ENCODE assay signal across 29 mouse cellular contexts in genomic region chr6:119183781-119184180, GRCm38 (mm10). TPM values are rescaled to one million over a fixed set of nuclear protein-coding genes. Genes with fewer than 3 reads are reported as not detected.
DNase-seq lines count a peak whose midpoint lies in the region; ATAC-seq and TF ChIP-seq lines count a peak whose summit lies in the region.
"Had no signal": no experiment of that assay in that cellular context is flagged by ENCODE, and none has a peak within 500 bp of the region (broad histone marks: within the 10 kb centered on the region; RNA-seq: fewer than 3 reads in every experiment).

No protein-coding gene starts in this region.

- peaks cover 53% of the 10 kb centered on the region for H3K36me3 ChIP-seq in heart, embryonic 14.5 days (ENCODE audit: control insufficient read depth, insufficient read depth, low read length)
- H3K36me3 ChIP-seq in hindbrain, embryonic 13.5 days: peaks cover 30% of the 10 kb centered on the region
- no peaks in the 10 kb centered on the region; the same call in 1 of the 2 replicates for H3K36me3 ChIP-seq in hindbrain, postnatal 0 days (ENCODE audit: insufficient read depth, low read length)
- peaks cover 24% of the 10 kb centered on the region for H3K36me3 ChIP-seq in midbrain, embryonic 14.5 days (ENCODE audit: control insufficient read depth, insufficient read depth, low read length)
- H3K36me3 ChIP-seq in midbrain, embryonic 10.5 days: peaks cover 36% of the 10 kb centered on the region

- no peak for TF ChIP-seq CTCF in hindbrain, postnatal 0 days (IDR thresholded peaks at IDR 0.05; ENCODE audit: low read depth)

- 38% methylated on average over 3 of the region's 3 CpGs for WGBS in heart, embryonic 14.5 days
- WGBS in hindbrain, embryonic 13.5 days: 54% methylated on average over 3 of the region's 3 CpGs
- WGBS in hindbrain, postnatal 0 days: 50% methylated on average over 3 of the region's 3 CpGs
- WGBS in midbrain, embryonic 14.5 days: 28% methylated on average over 3 of the region's 3 CpGs
- 34% methylated on average over 3 of the region's 3 CpGs for WGBS in midbrain, embryonic 10.5 days

- H3K27me3 ChIP-seq in heart, embryonic 14.5 days (ENCODE audit: control insufficient read depth, insufficient read depth, low read length): no peaks in the 10 kb centered on the region
- no peaks in the 10 kb centered on the region for H3K27me3 ChIP-seq in hindbrain, embryonic 13.5 days
- no peaks in the 10 kb centered on the region for H3K27me3 ChIP-seq in hindbrain, postnatal 0 days (ENCODE audit: insufficient read depth, low read length)
- no peaks in the 10 kb centered on the region for H3K27me3 ChIP-seq in midbrain, embryonic 14.5 days (ENCODE audit: control insufficient read depth, insufficient read depth, low read length)
- H3K27me3 ChIP-seq in midbrain, embryonic 10.5 days (ENCODE audit: low read depth, poor library complexity, severe bottlenecking): no peaks in the 10 kb centered on the region
- H3K27me3 ChIP-seq: embryonic facial prominence, embryonic 15.5 days; hindbrain, embryonic 15.5 days had no signal

- no peak overlapping the region; the same call in 1 of the 2 replicates for H3K9ac ChIP-seq in heart, embryonic 14.5 days (ENCODE audit: low read length)
- 0 out of 2 replicates have a peak overlapping the region, but pooled peaks have one; percentile 6 for H3K9ac ChIP-seq in hindbrain, embryonic 13.5 days
- no peak overlapping the region for H3K9ac ChIP-seq in hindbrain, postnatal 0 days (replicated peaks; ENCODE audit: low read length)
- H3K9ac ChIP-seq in midbrain, embryonic 14.5 days (replicated peaks; ENCODE audit: low read length): no peak overlapping the region
- H3K9ac ChIP-seq: embryonic facial prominence, embryonic 15.5 days; hindbrain, embryonic 15.5 days had no signal

- no peak for ATAC-seq in heart, embryonic 14.5 days (ENCODE audit: insufficient number of reproducible peaks, insufficient read depth, low FRiP score, low read depth)
- ATAC-seq in hindbrain, embryonic 13.5 days (ENCODE audit: low FRiP score): no peak
- ATAC-seq in hindbrain, postnatal 0 days: no peak
- no peak for ATAC-seq in midbrain, embryonic 14.5 days (ENCODE audit: low FRiP score, low TSS enrichment)
- ATAC-seq: CD4-positive, CD25-positive, alpha-beta regulatory T cell, adult 4 months; forebrain, embryonic 14.5 days; inflammation-experienced regulatory T-cells, adult 6 months; intestine, postnatal 0 days had no signal

- H3K4me1 ChIP-seq in heart, embryonic 14.5 days (ENCODE audit: control insufficient read depth in 2 of 2, insufficient read depth in 2 of 2, low read length in 2 of 2): peaks cover 33 to 81% of the 10 kb centered on the region in 2 experiments
- H3K4me1 ChIP-seq in hindbrain, embryonic 13.5 days (replicated peaks): peaks cover 7% of the 10 kb centered on the region; the same call in 1 of the 2 replicates
- no peaks in the 10 kb centered on the region for H3K4me1 ChIP-seq in hindbrain, postnatal 0 days (ENCODE audit: insufficient read depth, low read length)
- no peaks in the 10 kb centered on the region for H3K4me1 ChIP-seq in midbrain, embryonic 14.5 days (ENCODE audit: control insufficient read depth, insufficient read depth, low read length)
- H3K4me1 ChIP-seq in midbrain, embryonic 10.5 days: peaks cover 20% of the 10 kb centered on the region
- H3K4me1 ChIP-seq: embryonic facial prominence, embryonic 15.5 days; forebrain, embryonic 10.5 days; hindbrain, embryonic 10.5 days; hindbrain, embryonic 15.5 days had no signal

- H3K27ac ChIP-seq in heart, embryonic 14.5 days (replicated peaks in 1 of 2; ENCODE audit: control insufficient read depth in 1 of 2, insufficient read depth in 1 of 2, low read depth in 2 of 2, low read length in 2 of 2): peak overlapping the region; percentile 24 to 62; a peak in 3 of 4 replicates
- H3K27ac ChIP-seq in hindbrain, embryonic 13.5 days: no peak overlapping the region
- no peak overlapping the region for H3K27ac ChIP-seq in hindbrain, postnatal 0 days
- H3K27ac ChIP-seq in midbrain, embryonic 14.5 days (replicated peaks; ENCODE audit: low read depth, low read length): no peak overlapping the region
- H3K27ac ChIP-seq in midbrain, embryonic 10.5 days (replicated peaks): no peak overlapping the region; the same call in 1 of the 2 replicates
- H3K27ac ChIP-seq: embryonic facial prominence, embryonic 15.5 days; forebrain, embryonic 10.5 days; gastrocnemius, adult 2 months; hindbrain, embryonic 10.5 days; hindbrain, embryonic 15.5 days had no signal

- H3K9me3 ChIP-seq in heart, embryonic 14.5 days (ENCODE audit: control insufficient read depth, low read length): no peaks in the 10 kb centered on the region
- H3K9me3 ChIP-seq in hindbrain, embryonic 13.5 days: no peaks in the 10 kb centered on the region
- no peaks in the 10 kb centered on the region for H3K9me3 ChIP-seq in hindbrain, postnatal 0 days (ENCODE audit: low read length)
- H3K9me3 ChIP-seq in midbrain, embryonic 14.5 days (ENCODE audit: control insufficient read depth, low read length): no peaks in the 10 kb centered on the region
- H3K9me3 ChIP-seq in midbrain, embryonic 10.5 days (replicated peaks): no peaks in the 10 kb centered on the region
- H3K9me3 ChIP-seq: embryonic facial prominence, embryonic 15.5 days; forebrain, embryonic 10.5 days; G1E; hindbrain, embryonic 10.5 days; hindbrain, embryonic 15.5 days had no signal

- no peak overlapping the region for H3K4me3 ChIP-seq in heart, embryonic 14.5 days (ENCODE audit: control insufficient read depth in 1 of 2, insufficient read depth in 1 of 2, low read depth in 1 of 2, low read length in 2 of 2)
- no peak overlapping the region for H3K4me3 ChIP-seq in hindbrain, embryonic 13.5 days
- H3K4me3 ChIP-seq in hindbrain, postnatal 0 days (ENCODE audit: low read length): no peak overlapping the region
- no peak overlapping the region for H3K4me3 ChIP-seq in midbrain, embryonic 14.5 days (replicated peaks; ENCODE audit: low read depth, low read length)
- no peak overlapping the region for H3K4me3 ChIP-seq in midbrain, embryonic 10.5 days
- H3K4me3 ChIP-seq: embryonic facial prominence, embryonic 15.5 days; erythroblast, embryonic 14.5 days; forebrain, embryonic 10.5 days; gastrocnemius, adult 2 months; hindbrain, embryonic 10.5 days; hindbrain, embryonic 15.5 days had no signal

- DNase-seq in heart, adult 11 months: peak; percentile 78
- DNase-seq in heart, adult 8-10 months (ENCODE audit: low spot score): no peak
- DNase-seq in heart, postnatal 4 days: no peak
- no peak for DNase-seq in hindbrain, postnatal 0 days (ENCODE audit: low spot score)
- DNase-seq in midbrain, embryonic 14.5 days: peak; percentile 42
- no peak for DNase-seq in midbrain, embryonic 10.5 days (ENCODE audit: low spot score)
- DNase-seq: adrenal gland, adult 8-10 months; adrenal gland, postnatal 36 days; B cell, adult 2 months; cerebellum, adult 11 months; cerebellum, adult 8-10 months; cerebellum, postnatal 14 days; embryo, embryonic 11 days; gastrocnemius, adult 2 months; gastrocnemius, postnatal 25 days had no signal

- H3K4me2 ChIP-seq in heart, embryonic 14.5 days (ENCODE audit: low read length): peak overlapping the region; percentile 34
- H3K4me2 ChIP-seq in hindbrain, embryonic 13.5 days: no peak overlapping the region
- no peak overlapping the region for H3K4me2 ChIP-seq in hindbrain, postnatal 0 days (ENCODE audit: low read depth, low read length)
- no peak overlapping the region for H3K4me2 ChIP-seq in midbrain, embryonic 14.5 days (ENCODE audit: low read length)
- H3K4me2 ChIP-seq: embryonic facial prominence, embryonic 15.5 days; hindbrain, embryonic 15.5 days had no signal

RNA-seq across cellular contexts. Expression of gene Dcp1b, which starts 8.7 kb away (rescaled TPM):
- 1 to 10 TPM; 2.2 to 3.6 (median 2.3) TPM for total RNA-seq in heart, adult 8-10 months (2022)
- 8.6 and 8.9 TPM in 2 replicates for polyA plus RNA-seq in heart, embryonic 14.5 days (2014; fragmentation: Nextera tagmentation; extraction: Ambion mirVana)
- total RNA-seq in heart, postnatal 4 days (2021): 1 to 10 TPM; 4.4 to 4.5 TPM
- 13.8 TPM in 2 replicates for polyA plus RNA-seq in hindbrain, embryonic 13.5 days (2015; fragmentation: Nextera tagmentation; extraction: Ambion mirVana)
- total RNA-seq in hindbrain, postnatal 0 days (2014; rRNA removed): 14.2 and 15.7 TPM in 2 replicates
- polyA plus RNA-seq in hindbrain, postnatal 0 days (2015; fragmentation: Nextera tagmentation; extraction: Ambion mirVana): 9.4 and 10.9 TPM in 2 replicates
- 15.6 and 16.6 TPM in 2 replicates for polyA plus RNA-seq in midbrain, embryonic 14.5 days (2014; fragmentation: Nextera tagmentation; extraction: Ambion mirVana)
- polyA plus RNA-seq in midbrain, embryonic 10.5 days (2016; fragmentation: Nextera tagmentation; extraction: Ambion mirVana): 10.5 and 13.8 TPM in 2 replicates

RNA-seq across cellular contexts. Expression of gene Cacna1c, which starts 12.4 kb away (rescaled TPM):
- total RNA-seq in heart, adult 8-10 months (2022): 100 to 1,000 TPM; 227 to 263 (median 245) TPM
- polyA plus RNA-seq in heart, embryonic 14.5 days (2014; fragmentation: Nextera tagmentation; extraction: Ambion mirVana): 60.9 and 68.3 TPM in 2 replicates
- total RNA-seq in heart, postnatal 4 days (2021): 100 to 1,000 TPM; 233 to 249 TPM
- 5.9 and 6.9 TPM in 2 replicates for polyA plus RNA-seq in hindbrain, embryonic 13.5 days (2015; fragmentation: Nextera tagmentation; extraction: Ambion mirVana)
- 33.0 and 39.4 TPM in 2 replicates for total RNA-seq in hindbrain, postnatal 0 days (2014; rRNA removed)
- 3.7 and 5.1 TPM in 2 replicates for polyA plus RNA-seq in hindbrain, postnatal 0 days (2015; fragmentation: Nextera tagmentation; extraction: Ambion mirVana)
- polyA plus RNA-seq in midbrain, embryonic 14.5 days (2014; fragmentation: Nextera tagmentation; extraction: Ambion mirVana): 7.1 and 9.6 TPM in 2 replicates
- 1.4 and 1.5 TPM in 2 replicates for polyA plus RNA-seq in midbrain, embryonic 10.5 days (2016; fragmentation: Nextera tagmentation; extraction: Ambion mirVana)
- total RNA-seq: granulocyte monocyte progenitor cell, adult 5-6 weeks had no signal
- polyA plus RNA-seq: G1E had no signal

RNA-seq across cellular contexts. Expression of gene Cacna2d4, which starts 52.5 kb away (rescaled TPM):
- total RNA-seq in heart, adult 8-10 months (2022): not detected
- polyA plus RNA-seq in heart, embryonic 14.5 days (2014; fragmentation: Nextera tagmentation; extraction: Ambion mirVana): not detected in 2 replicates
- total RNA-seq in heart, postnatal 4 days (2021): not detected
- 0.60 and 0.61 TPM in 2 replicates for polyA plus RNA-seq in hindbrain, embryonic 13.5 days (2015; fragmentation: Nextera tagmentation; extraction: Ambion mirVana)
- 0.29 and 2.6 TPM in 2 replicates for total RNA-seq in hindbrain, postnatal 0 days (2014; rRNA removed)
- polyA plus RNA-seq in hindbrain, postnatal 0 days (2015; fragmentation: Nextera tagmentation; extraction: Ambion mirVana): 1.0 and 1.2 TPM in 2 replicates
- 0.30 and 0.58 TPM in 2 replicates for polyA plus RNA-seq in midbrain, embryonic 14.5 days (2014; fragmentation: Nextera tagmentation; extraction: Ambion mirVana)
- 0.12 TPM in 1 of 2 replicates, not detected in the other for polyA plus RNA-seq in midbrain, embryonic 10.5 days (2016; fragmentation: Nextera tagmentation; extraction: Ambion mirVana)
- total RNA-seq: adrenal gland, postnatal 36 days had no signal
- polyA plus RNA-seq: embryonic facial prominence, embryonic 11.5 days; erythroblast, embryonic 14.5 days; forebrain, embryonic 10.5 days; G1E had no signal

Comparison
In these comparisons a context has a peak if more than half of its experiments do, and no peak if none do; other contexts are left out.
1. DNase-seq: peak in heart, adult 11 months (single experiment) and midbrain, embryonic 14.5 days (single experiment); none in heart, adult 8-10 months (single experiment), heart, postnatal 4 days (single experiment), hindbrain, postnatal 0 days (single experiment) and midbrain, embryonic 10.5 days (single experiment).
2. H3K27ac ChIP-seq: peak in heart, embryonic 14.5 days (2 of 2); none in hindbrain, embryonic 13.5 days (single experiment), hindbrain, postnatal 0 days (single experiment), midbrain, embryonic 14.5 days (single experiment) and midbrain, embryonic 10.5 days (single experiment).